Mouse (Mus musculus) hindbrain, embryonic 14.5 days (tissue): ENCODE data around the gene Crispld2. TPM values are rescaled to one million over a fixed set of nuclear protein-coding genes. Genes with fewer than 3 reads are reported as not detected.

Source experiments
- ATAC-seq: fragments of 200-750 bp; cut with Nextera tagmentation; 2 replicates; pipeline ENCODE4 v1.8.0; 2017; ENCODE audit warnings: moderate number of reproducible peaks, mild to moderate bottlenecking, moderate TSS enrichment, moderate library complexity; ENCODE audit not compliant: low FRiP score
- DNase-seq: peaks from one replicate; pipeline ENCODE4 v3.0.0-alpha.2; 2015; ENCODE audit warnings: low spot score
- H3K27ac ChIP-seq: fragments of 300-500 bp; sonication (generic); 2 replicates; pipeline ENCODE4 v1.5.1; 2014; ENCODE audit warnings: mild to moderate bottlenecking, moderate library complexity
- H3K27me3 ChIP-seq: fragments of 300-500 bp; sonication (generic); 2 replicates; pipeline ENCODE4 v1.6.1; 2014; ENCODE audit warnings: mild to moderate bottlenecking, low read length, mixed read lengths; ENCODE audit not compliant: control insufficient read depth, insufficient read depth
- H3K36me3 ChIP-seq: fragments of 300-500 bp; sonication (generic); replicated peaks from 2 replicates; pipeline ENCODE4 v1.6.1; 2014; ENCODE audit not compliant: control insufficient read depth, insufficient read depth
- H3K4me1 ChIP-seq: fragments of 300-500 bp; sonication (generic); replicated peaks from 2 replicates; pipeline ENCODE4 v1.6.1; 2014; ENCODE audit warnings: antibody characterized with exemption, low read length, mixed read lengths; ENCODE audit not compliant: control insufficient read depth, insufficient read depth
- H3K4me2 ChIP-seq: fragments of 300-500 bp; sonication (generic); replicated peaks from 2 replicates; pipeline ENCODE4 v1.6.1; 2014; ENCODE audit warnings: mild to moderate bottlenecking, moderate library complexity
- H3K4me3 ChIP-seq: fragments of 300-500 bp; sonication (generic); replicated peaks from 2 replicates; pipeline ENCODE4 v1.5.1; 2014; ENCODE audit warnings: mild to moderate bottlenecking, low read length
- H3K9ac ChIP-seq: fragments of 300-500 bp; sonication (generic); 2 replicates; pipeline ENCODE4 v1.6.1; 2014
- H3K9me3 ChIP-seq: fragments of 300-500 bp; sonication (generic); 2 replicates; pipeline ENCODE4 v1.6.1; 2016; ENCODE audit warnings: low read length; ENCODE audit not compliant: control insufficient read depth
- WGBS: fragments of 180-500 bp; shearing (Covaris S2); extraction: QIAGEN DNeasy Blood & Tissue Kit; methylation state at CpG from one replicate; pipeline ENCODE4 v1.1.7; 2014; 5-methylcytosine and 5-hydroxymethylcytosine counted together
- polyA plus RNA-seq: library from polyadenylated mRNA; unstranded; fragments of >200 nt; fragmentation: Nextera tagmentation; extraction: Ambion mirVana; gene quantifications from 2 replicates; pipeline ENCODE4 v1.2.1, GENCODE M21; 2014

The Crispld2 gene
- polyA plus RNA-seq, 1 experiment from 2014 or later = 2.0 TPM

DNA sequence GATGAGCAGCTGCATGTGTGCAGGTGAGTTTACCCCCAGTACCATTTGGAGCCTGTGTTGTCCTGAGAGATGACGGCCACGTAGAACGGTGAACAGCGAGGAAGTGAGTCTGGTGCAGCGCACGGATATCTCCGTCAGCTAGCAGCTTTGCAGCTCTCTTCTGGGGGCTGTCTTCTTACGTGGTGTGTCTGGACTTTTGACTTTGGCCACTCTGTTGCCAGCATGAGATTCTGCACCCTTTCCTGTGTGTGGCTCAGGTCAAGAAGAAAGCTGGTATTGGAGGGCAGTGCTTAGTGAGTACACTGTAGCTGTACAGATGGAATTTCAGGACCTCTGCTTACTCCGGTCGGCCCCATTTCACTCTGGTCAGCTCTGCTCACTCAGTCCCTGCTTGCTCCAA, 34.2 kb upstream of the Crispld2 start:
- DNase-seq = no peak
- no peak overlapping the region for H3K4me3 ChIP-seq
- peaks cover 52% of the 10 kb centered on the region for H3K36me3 ChIP-seq
- H3K27me3 ChIP-seq = no peaks in the 10 kb centered on the region
- 0 out of 2 replicates have a peak, but pooled peaks cover 3% of the 10 kb centered on the region for H3K4me1 ChIP-seq
- H3K4me2 ChIP-seq = no peak overlapping the region
- no peak for ATAC-seq
- no peak overlapping the region for H3K9ac ChIP-seq
- H3K9me3 ChIP-seq = no peaks in the 10 kb centered on the region
- no peak overlapping the region for H3K27ac ChIP-seq
- WGBS = 94% methylated on average over 10 of the region's 10 CpGs

DNA sequence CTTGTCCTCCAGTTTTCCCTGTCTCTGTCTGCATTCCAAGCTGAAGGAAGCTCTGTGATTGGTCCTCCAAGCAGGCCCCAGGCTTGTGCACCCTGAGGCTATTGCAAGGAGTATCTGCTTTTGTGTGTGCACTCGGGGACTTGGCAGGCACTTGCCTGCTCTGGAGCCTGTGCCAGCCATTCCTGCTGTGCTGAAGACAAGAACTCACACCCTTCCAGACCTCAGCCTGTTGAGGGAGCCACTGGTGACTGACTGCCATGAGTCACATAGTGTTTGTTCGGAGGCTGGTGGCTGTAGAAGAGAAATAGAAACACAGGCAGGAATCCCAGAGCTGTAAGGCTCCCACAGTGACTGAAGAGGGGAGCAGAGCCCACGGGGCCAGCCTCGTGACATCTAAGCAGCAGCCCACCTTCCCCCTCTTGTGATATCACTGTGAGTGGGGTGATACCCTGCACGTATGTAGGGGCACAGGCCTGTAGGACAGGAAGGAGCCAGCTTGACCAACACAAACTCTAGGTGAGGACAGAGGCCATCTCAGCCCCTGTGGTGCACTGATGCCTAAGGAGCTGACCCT, 31.6 kb upstream of the Crispld2 start:
- no peaks in the 10 kb centered on the region for H3K9me3 ChIP-seq
- WGBS = 53% methylated on average over 5 of the region's 5 CpGs
- H3K4me2 ChIP-seq = no peak overlapping the region
- no peak overlapping the region for H3K9ac ChIP-seq
- H3K27ac ChIP-seq = no peak overlapping the region
- DNase-seq (peak; percentile 66), ATAC-seq (peak; percentile 81; the same call in 1 of the 2 replicates)
- H3K27me3 ChIP-seq = no peaks in the 10 kb centered on the region
- H3K4me3 ChIP-seq = no peak overlapping the region
- 0 out of 2 replicates have a peak, but pooled peaks cover 3% of the 10 kb centered on the region for H3K4me1 ChIP-seq
- peaks cover 27% of the 10 kb centered on the region for H3K36me3 ChIP-seq

GRCm38 (mm10) chr8:119964859-119965258, 27.4 kb upstream of the Crispld2 start:
- ATAC-seq (no peak), DNase-seq (no peak)
- WGBS = 87% methylated on average over 4 of the region's 4 CpGs
- H3K9ac ChIP-seq = no peak overlapping the region
- no peak overlapping the region for H3K4me2 ChIP-seq
- H3K36me3 ChIP-seq = no peaks in the 10 kb centered on the region
- no peak overlapping the region for H3K4me3 ChIP-seq
- H3K27me3 ChIP-seq = no peaks in the 10 kb centered on the region
- no peak overlapping the region for H3K27ac ChIP-seq
- 0 out of 2 replicates have a peak, but pooled peaks cover 3% of the 10 kb centered on the region for H3K4me1 ChIP-seq
- no peaks in the 10 kb centered on the region for H3K9me3 ChIP-seq

DNA sequence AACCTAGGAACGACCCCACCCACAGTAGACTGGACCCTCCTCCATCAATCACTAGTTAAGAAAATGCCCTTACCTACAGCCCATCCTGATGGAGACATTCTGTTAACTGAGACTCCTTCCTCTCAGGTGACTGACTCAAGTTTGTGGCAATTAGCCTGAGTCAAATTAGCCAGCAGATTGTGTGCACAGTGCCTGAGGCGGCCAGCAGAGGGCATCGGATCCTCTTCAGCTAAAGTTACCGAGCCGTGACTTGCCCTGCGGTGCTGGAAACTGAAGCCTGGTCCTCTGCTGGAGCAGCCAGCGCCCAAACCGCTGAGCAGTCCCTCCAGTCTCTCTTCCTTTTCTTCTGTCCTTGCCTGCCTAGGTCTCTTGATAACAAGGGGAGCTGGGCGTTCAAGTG, 24.8 kb upstream of the Crispld2 start:
- ATAC-seq = no peak
- 87% methylated on average over 9 of the region's 9 CpGs for WGBS

DNA sequence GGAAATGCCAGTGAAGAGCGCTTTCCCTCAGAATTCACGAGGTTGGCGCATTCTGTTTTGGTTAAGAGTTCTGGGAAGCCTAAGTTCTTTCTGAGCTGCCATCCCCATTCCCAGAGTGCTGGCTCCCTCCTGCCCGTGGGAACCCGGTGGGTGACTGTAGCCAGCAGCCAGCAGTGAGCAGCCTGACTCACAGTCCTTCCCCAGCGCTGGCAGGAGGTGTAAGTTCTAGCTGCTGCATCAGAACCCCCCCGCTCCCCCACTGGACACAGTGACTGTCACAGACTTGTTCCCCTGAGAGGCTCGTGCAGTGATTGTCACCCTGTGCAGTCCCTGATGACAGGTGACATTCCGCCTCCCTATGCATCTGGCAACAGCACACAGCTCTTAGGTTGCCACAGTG, 22.1 kb upstream of the Crispld2 start:
- Histone ChIP-seq H3K36me3 (no peaks in the 10 kb centered on the region), H3K27ac (no peak overlapping the region), H3K4me1 (no peaks in the 10 kb centered on the region), H3K4me3 (no peak overlapping the region), H3K9me3 (no peaks in the 10 kb centered on the region), H3K27me3 (no peaks in the 10 kb centered on the region), H3K9ac (no peak overlapping the region), H3K4me2 (no peak overlapping the region)
- DNase-seq (no peak), ATAC-seq (no peak)
- 74% methylated on average over 9 of the region's 9 CpGs for WGBS

More for the DNA sequence above, 24.8 kb upstream of the Crispld2 start:
- Histone ChIP-seq H3K4me3 (no peak overlapping the region), H3K4me1 (no peaks in the 10 kb centered on the region), H3K36me3 (no peaks in the 10 kb centered on the region), H3K27me3 (no peaks in the 10 kb centered on the region), H3K4me2 (no peak overlapping the region), H3K27ac (no peak overlapping the region), H3K9me3 (no peaks in the 10 kb centered on the region), H3K9ac (no peak overlapping the region)
- DNase-seq = no peak

DNA sequence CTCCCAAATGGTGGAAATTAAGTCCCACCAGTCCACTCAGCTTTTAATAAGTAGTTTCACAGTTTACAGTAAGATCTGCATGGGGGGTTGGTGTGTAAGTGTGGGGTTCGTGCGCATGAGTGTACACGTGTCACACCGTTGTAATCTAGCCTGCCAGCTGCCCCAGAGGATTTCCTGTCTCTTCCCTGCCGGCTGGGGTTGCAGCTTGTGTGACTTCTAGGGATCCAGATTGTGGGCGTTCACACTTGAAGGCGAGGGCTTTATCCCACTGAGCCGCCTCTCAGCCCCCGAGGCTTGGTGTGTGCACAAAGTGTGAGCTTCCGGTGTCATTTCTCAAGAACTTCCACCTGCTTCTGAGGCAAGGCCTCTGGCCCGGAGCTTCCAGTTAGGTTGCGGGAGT, 19.7 kb upstream of the Crispld2 start:
- 84% methylated on average over 12 of the region's 12 CpGs for WGBS

GRCm38 (mm10) chr8:119978770-119979381, 13.4 kb upstream of the Crispld2 start:
- no peaks in the 10 kb centered on the region for H3K36me3 ChIP-seq
- DNase-seq = no peak
- no peak overlapping the region for H3K4me2 ChIP-seq
- no peak overlapping the region for H3K4me3 ChIP-seq
- no peaks in the 10 kb centered on the region for H3K9me3 ChIP-seq
- H3K4me1 ChIP-seq = no peaks in the 10 kb centered on the region
- H3K27me3 ChIP-seq = no peaks in the 10 kb centered on the region
- WGBS = 59% methylated on average over 11 of the region's 11 CpGs
- no peak overlapping the region for H3K9ac ChIP-seq
- no peak overlapping the region for H3K27ac ChIP-seq
- no peak for ATAC-seq

More for the DNA sequence above, 19.7 kb upstream of the Crispld2 start:
- no peaks in the 10 kb centered on the region for H3K9me3 ChIP-seq
- no peak overlapping the region for H3K4me3 ChIP-seq
- no peaks in the 10 kb centered on the region for H3K4me1 ChIP-seq
- no peak overlapping the region for H3K9ac ChIP-seq
- no peak overlapping the region for H3K4me2 ChIP-seq
- H3K27ac ChIP-seq = no peak overlapping the region
- DNase-seq (no peak), ATAC-seq (no peak)
- no peaks in the 10 kb centered on the region for H3K27me3 ChIP-seq
- H3K36me3 ChIP-seq = no peaks in the 10 kb centered on the region

DNA sequence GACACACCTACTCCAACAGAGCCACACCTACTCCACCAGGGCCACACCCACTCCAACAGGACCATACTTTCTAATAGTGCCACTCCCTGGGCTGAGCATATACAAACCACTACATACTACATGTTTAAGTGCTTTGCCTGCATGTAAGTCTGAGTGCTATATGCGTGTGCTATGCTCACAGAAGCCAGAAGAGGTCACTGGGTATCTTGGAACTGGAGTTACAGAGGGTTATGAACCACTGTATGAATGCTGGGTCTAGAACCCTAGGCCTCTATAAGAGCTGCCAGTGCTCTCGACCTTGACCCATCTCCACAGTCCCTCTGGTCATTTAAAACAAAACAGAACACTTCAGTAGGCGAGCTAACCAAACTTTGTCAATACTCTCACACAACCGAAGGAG, 11.0 kb upstream of the Crispld2 start:
- 76% methylated on average over 4 of the region's 4 CpGs for WGBS

DNA sequence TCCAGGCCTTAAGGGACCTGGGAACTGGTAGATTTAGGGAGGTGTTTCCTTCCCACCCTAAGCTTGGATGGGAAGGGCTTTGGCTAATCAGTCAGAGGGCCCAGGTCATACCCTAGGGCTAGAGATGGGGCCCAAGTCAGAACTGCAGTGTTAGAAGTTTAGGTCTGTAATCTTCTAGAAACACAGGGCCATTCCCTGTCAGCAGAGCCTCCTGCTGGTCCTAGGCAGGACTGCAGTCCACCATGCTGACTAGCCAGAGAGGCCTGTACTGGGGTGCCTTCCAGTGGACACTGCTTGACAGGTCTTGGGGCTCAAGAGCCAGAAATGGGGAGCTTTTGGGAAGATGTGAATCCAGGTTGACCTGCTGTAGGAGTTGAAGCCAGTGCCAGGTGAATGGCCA, 8.2 kb upstream of the Crispld2 start:
- H3K27ac ChIP-seq = no peak overlapping the region
- ATAC-seq (no peak), DNase-seq (no peak)
- H3K36me3 ChIP-seq = no peaks in the 10 kb centered on the region
- H3K4me2 ChIP-seq = no peak overlapping the region
- no peaks in the 10 kb centered on the region for H3K4me1 ChIP-seq
- H3K9ac ChIP-seq = no peak overlapping the region
- no peak overlapping the region for H3K4me3 ChIP-seq
- no peaks in the 10 kb centered on the region for H3K9me3 ChIP-seq
- no peaks in the 10 kb centered on the region for H3K27me3 ChIP-seq

More for the DNA sequence above, 11.0 kb upstream of the Crispld2 start:
- no peaks in the 10 kb centered on the region for H3K9me3 ChIP-seq
- H3K4me3 ChIP-seq = no peak overlapping the region
- ATAC-seq (no peak), DNase-seq (no peak)
- no peaks in the 10 kb centered on the region for H3K27me3 ChIP-seq
- H3K36me3 ChIP-seq = no peaks in the 10 kb centered on the region
- H3K27ac ChIP-seq = no peak overlapping the region
- H3K4me2 ChIP-seq = no peak overlapping the region
- no peaks in the 10 kb centered on the region for H3K4me1 ChIP-seq
- no peak overlapping the region for H3K9ac ChIP-seq
